Mouse (Mus musculus): ENCODE results near the gene Nup98. TPM values are rescaled to one million over a fixed set of nuclear protein-coding genes. Genes with fewer than 3 reads are reported as not detected.

The Nup98 gene
- total RNA-seq (2014; rRNA removed) (14.0 and 16.1 TPM in 2 replicates), polyA plus RNA-seq (2012; rRNA removed) (5.2 and 6.7 TPM in 2 replicates)

- no peaks in the 10 kb centered on the region for H3K36me3 ChIP-seq (ENCODE audit: control insufficient read depth, insufficient read depth, low read length)
- peak within 1 kb of the TSS; percentile 99 for H3K4me3 ChIP-seq (ENCODE audit: insufficient read depth, low read depth, low read length)
- H3K4me1 ChIP-seq (ENCODE audit: control insufficient read depth, insufficient read depth, low read length) = peaks cover 15% of the 10 kb centered on the region
- peak within 1 kb of the TSS; percentile 97 for H3K9ac ChIP-seq (ENCODE audit: low read depth, low read length)
- H3K27me3 ChIP-seq (ENCODE audit: control insufficient read depth, insufficient read depth, low read length) = no peaks in the 10 kb centered on the region
- 1% methylated on average over 84 of the region's 87 CpGs for WGBS
- peaks cover 15% of the 10 kb centered on the region for H3K79me2 ChIP-seq (ENCODE audit: control insufficient read depth, insufficient read depth, low read length)
- H3K27ac ChIP-seq (replicated peaks; ENCODE audit: insufficient read depth, low read depth, low read length) = peak within 1 kb of the TSS; percentile 94
- TF ChIP-seq POLR2A (IDR thresholded peaks at IDR 0.05; ENCODE audit: extremely low read depth, insufficient read depth, low read length) = peak; percentile 73; the same call in 1 of the 2 replicates
- TF ChIP-seq CTCF (IDR thresholded peaks at IDR 0.05; ENCODE audit: low read depth, low read length) = no peak
- peak; percentile 89 for DNase-seq (ENCODE audit: extremely low read depth, low read depth, low spot score)
These were observed at the start of gene Nup98, which contains the start of gene Pgap2 for GRCm38 (mm10) chr7:102209756-102210721. Gene Nup98 (minus strand): TSS chr7:102210176. Gene Pgap2 (plus strand): TSS chr7:102210208.

GRCm38 (mm10) chr7:102258753-102259152 is 48.8 kb upstream of the Nup98 start:
- no peak for DNase-seq (ENCODE audit: extremely low read depth, low read depth, low spot score)
- Histone ChIP-seq H3K27me3 (ENCODE audit: control insufficient read depth, insufficient read depth, low read length) (no peaks in the 10 kb centered on the region), H3K4me1 (ENCODE audit: control insufficient read depth, insufficient read depth, low read length) (peaks cover 1% of the 10 kb centered on the region; the same call in 1 of the 2 replicates), H3K4me3 (ENCODE audit: insufficient read depth, low read depth, low read length) (no peak overlapping the region), H3K27ac (replicated peaks; ENCODE audit: insufficient read depth, low read depth, low read length) (no peak overlapping the region), H3K36me3 (ENCODE audit: control insufficient read depth, insufficient read depth, low read length) (no peaks in the 10 kb centered on the region), H3K9ac (ENCODE audit: low read depth, low read length) (no peak overlapping the region), H3K79me2 (ENCODE audit: control insufficient read depth, insufficient read depth, low read length) (no peaks in the 10 kb centered on the region)
- no peak for TF ChIP-seq CTCF (IDR thresholded peaks at IDR 0.05; ENCODE audit: low read depth, low read length)
- no peak for TF ChIP-seq POLR2A (IDR thresholded peaks at IDR 0.05; ENCODE audit: extremely low read depth, insufficient read depth, low read length)
- 89% methylated on average over 3 of the region's 3 CpGs for WGBS

GRCm38 (mm10) chr7:102258189-102258588 is 48.2 kb upstream of the Nup98 start:
- H3K27ac ChIP-seq (replicated peaks; ENCODE audit: insufficient read depth, low read depth, low read length) = no peak overlapping the region
- no peaks in the 10 kb centered on the region for H3K27me3 ChIP-seq (ENCODE audit: control insufficient read depth, insufficient read depth, low read length)
- peaks cover 1% of the 10 kb centered on the region; the same call in 1 of the 2 replicates for H3K4me1 ChIP-seq (ENCODE audit: control insufficient read depth, insufficient read depth, low read length)
- WGBS = 22% methylated on average over 4 of the region's 4 CpGs
- peak; percentile 56 for DNase-seq (ENCODE audit: extremely low read depth, low read depth, low spot score)
- H3K4me3 ChIP-seq (ENCODE audit: insufficient read depth, low read depth, low read length) = no peak overlapping the region
- H3K9ac ChIP-seq (ENCODE audit: low read depth, low read length) = no peak overlapping the region
- no peaks in the 10 kb centered on the region for H3K79me2 ChIP-seq (ENCODE audit: control insufficient read depth, insufficient read depth, low read length)
- H3K36me3 ChIP-seq (ENCODE audit: control insufficient read depth, insufficient read depth, low read length) = no peaks in the 10 kb centered on the region
- peak; percentile 30; the same call in 1 of the 2 replicates for TF ChIP-seq CTCF (IDR thresholded peaks at IDR 0.05; ENCODE audit: low read depth, low read length)
- no peak for TF ChIP-seq POLR2A (IDR thresholded peaks at IDR 0.05; ENCODE audit: extremely low read depth, insufficient read depth, low read length)

GRCm38 (mm10) chr7:102256636-102257035 is 46.7 kb upstream of the Nup98 start:
- TF ChIP-seq POLR2A (IDR thresholded peaks at IDR 0.05; ENCODE audit: extremely low read depth, insufficient read depth, low read length) (no peak), CTCF (IDR thresholded peaks at IDR 0.05; ENCODE audit: low read depth, low read length) (no peak)
- Histone ChIP-seq H3K9ac (ENCODE audit: low read depth, low read length) (no peak overlapping the region), H3K27ac (replicated peaks; ENCODE audit: insufficient read depth, low read depth, low read length) (no peak overlapping the region), H3K36me3 (ENCODE audit: control insufficient read depth, insufficient read depth, low read length) (no peaks in the 10 kb centered on the region), H3K27me3 (ENCODE audit: control insufficient read depth, insufficient read depth, low read length) (no peaks in the 10 kb centered on the region), H3K79me2 (ENCODE audit: control insufficient read depth, insufficient read depth, low read length) (no peaks in the 10 kb centered on the region), H3K4me1 (ENCODE audit: control insufficient read depth, insufficient read depth, low read length) (peaks cover 1% of the 10 kb centered on the region; the same call in 1 of the 2 replicates), H3K4me3 (ENCODE audit: insufficient read depth, low read depth, low read length) (no peak overlapping the region)
- WGBS = 91% methylated on average over 3 of the region's 3 CpGs
- no peak for DNase-seq (ENCODE audit: extremely low read depth, low read depth, low spot score)

- H3K4me1 ChIP-seq (ENCODE audit: control insufficient read depth, insufficient read depth, low read length) = peaks cover 1% of the 10 kb centered on the region; the same call in 1 of the 2 replicates
- no peaks in the 10 kb centered on the region for H3K36me3 ChIP-seq (ENCODE audit: control insufficient read depth, insufficient read depth, low read length)
- no peak within 1 kb of the TSS for H3K9ac ChIP-seq (ENCODE audit: low read depth, low read length)
- no peak within 1 kb of the TSS for H3K27ac ChIP-seq (replicated peaks; ENCODE audit: insufficient read depth, low read depth, low read length)
- H3K4me3 ChIP-seq (ENCODE audit: insufficient read depth, low read depth, low read length) = no peak within 1 kb of the TSS
- H3K79me2 ChIP-seq (ENCODE audit: control insufficient read depth, insufficient read depth, low read length) = no peaks in the 10 kb centered on the region
- TF ChIP-seq CTCF (IDR thresholded peaks at IDR 0.05; ENCODE audit: low read depth, low read length) (no peak), POLR2A (IDR thresholded peaks at IDR 0.05; ENCODE audit: extremely low read depth, insufficient read depth, low read length) (no peak)
- no peaks in the 10 kb centered on the region for H3K27me3 ChIP-seq (ENCODE audit: control insufficient read depth, insufficient read depth, low read length)
- WGBS = 88% methylated on average over 3 of the region's 3 CpGs
- DNase-seq (ENCODE audit: extremely low read depth, low read depth, low spot score) = no peak
These were observed 46.0 kb upstream of the Nup98 start, which contains the start of gene Rhog for GRCm38 (mm10) chr7:102255954-102256353. Gene Rhog (minus strand): TSS chr7:102256054.
